Mouse (Mus musculus) kidney, postnatal 0 days (tissue): ENCODE measurements around the gene Gal3st2c. TPM values are rescaled to one million over a fixed set of nuclear protein-coding genes. Genes with fewer than 3 reads are reported as not detected.
A peak's percentile ranks its signal among the peaks of the same experiment; 100 is the strongest.

Experiments
- ATAC-seq: fragments of 200-750 bp; cut with Nextera tagmentation; replicated peaks from 2 replicates; pipeline ENCODE4 v1.8.0; 2017; ENCODE audit warnings: low read depth, moderate number of reproducible peaks, moderate TSS enrichment, moderate library complexity; ENCODE audit not compliant: low FRiP score
- DNase-seq: peaks from one replicate; pipeline ENCODE4 v3.0.0-alpha.2; 2016; ENCODE audit warnings: low spot score
- H3K27ac ChIP-seq: fragments of 300-500 bp; sonication (generic); 2 replicates; pipeline ENCODE4 v1.5.1; 2014; ENCODE audit warnings: mild to moderate bottlenecking
- H3K27me3 ChIP-seq: fragments of 300-500 bp; sonication (generic); 2 replicates; pipeline ENCODE4 v1.6.1; 2014; ENCODE audit warnings: low read length, mixed read lengths; ENCODE audit not compliant: insufficient read depth
- H3K36me3 ChIP-seq: fragments of 300-500 bp; sonication (generic); 2 replicates; pipeline ENCODE4 v1.6.1; 2014; ENCODE audit warnings: low read length, mixed read lengths; ENCODE audit not compliant: insufficient read depth
- H3K4me1 ChIP-seq: fragments of 300-500 bp; sonication (generic); replicated peaks from 2 replicates; pipeline ENCODE4 v1.6.1; 2014; ENCODE audit warnings: antibody characterized with exemption, low read length, mixed read lengths; ENCODE audit not compliant: insufficient read depth
- H3K4me2 ChIP-seq: fragments of 300-500 bp; sonication (generic); 2 replicates; pipeline ENCODE4 v1.6.1; 2014; ENCODE audit warnings: mild to moderate bottlenecking, low read length, moderate library complexity, mixed read lengths
- H3K4me3 ChIP-seq: fragments of 300-500 bp; sonication (generic); replicated peaks from 2 replicates; pipeline ENCODE4 v1.5.1; 2014; ENCODE audit warnings: low read depth, low read length
- H3K9ac ChIP-seq: fragments of 300-500 bp; sonication (generic); 2 replicates; pipeline ENCODE4 v1.6.1; 2014; ENCODE audit warnings: low read depth, low read length
- H3K9me3 ChIP-seq: fragments of 300-500 bp; sonication (generic); replicated peaks from 2 replicates; pipeline ENCODE4 v1.6.1; 2016; ENCODE audit warnings: low read length, inconsistent platforms, mixed read lengths
- CTCF ChIP-seq: IDR thresholded peaks from 2 replicates; pipeline ENCODE4 v1.5.1; 2016; ENCODE audit warnings: antibody characterized with exemption, low read depth, mild to moderate bottlenecking, moderate library complexity
- WGBS: fragments of 180-500 bp; shearing (Covaris S2); extraction: QIAGEN DNeasy Blood & Tissue Kit; methylation state at CpG from one replicate; pipeline ENCODE4 v1.1.7; 2014; 5-methylcytosine and 5-hydroxymethylcytosine counted together
- polyA plus RNA-seq: library from polyadenylated mRNA; unstranded; fragments of >200 nt; fragmentation: Nextera tagmentation; extraction: Ambion mirVana; gene quantifications from 2 replicates; pipeline ENCODE4 v1.2.1, GENCODE M21; 2015

The Gal3st2c gene
- polyA plus RNA-seq, 1 experiment from 2014 or later: not detected

GRCm38 (mm10) chr1:94011643-94012042, 21.3 kb downstream of the Gal3st2c start:
- Histone ChIP-seq H3K36me3 (no peaks in the 10 kb centered on the region), H3K9me3 (no peaks in the 10 kb centered on the region), H3K9ac (no peak overlapping the region), H3K27ac (no peak overlapping the region), H3K4me1 (no peaks in the 10 kb centered on the region), H3K4me2 (no peak overlapping the region), H3K27me3 (no peaks in the 10 kb centered on the region), H3K4me3 (no peak overlapping the region)
- ATAC-seq (no peak), DNase-seq (peak; percentile 3)
- TF ChIP-seq CTCF: peak; percentile 37
- 58% methylated on average over 3 of the region's 3 CpGs for WGBS

DNA sequence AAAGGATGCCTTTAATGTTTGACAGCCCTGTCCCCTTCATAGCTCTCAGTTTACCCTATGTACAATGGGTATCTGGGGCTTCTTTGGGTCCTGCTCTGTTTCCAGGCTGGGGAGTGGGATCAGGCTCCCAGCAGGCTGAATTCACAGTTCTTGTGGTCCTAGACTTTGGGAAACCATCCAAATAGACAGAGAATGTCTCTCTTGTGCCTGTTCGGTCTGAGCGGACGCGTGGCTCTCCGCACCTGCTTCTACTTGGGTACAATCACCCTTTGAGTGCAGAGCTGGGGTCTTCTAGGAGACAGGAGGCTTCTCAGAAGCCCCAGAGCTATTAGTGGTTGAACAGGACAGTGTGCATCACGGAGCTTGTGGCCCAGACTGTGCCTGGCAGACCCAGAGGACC, 29.8 kb downstream of the Gal3st2c start, which contains the start of gene Neu4:
TSS of gene Neu4 (plus strand) at position 301 of the 400 bp plus-strand sequence.
- Histone ChIP-seq H3K4me2 (no peak within 1 kb of the TSS), H3K27me3 (no peaks in the 10 kb centered on the region), H3K4me1 (no peaks in the 10 kb centered on the region), H3K36me3 (no peaks in the 10 kb centered on the region), H3K9ac (no peak within 1 kb of the TSS), H3K27ac (no peak within 1 kb of the TSS), H3K4me3 (no peak within 1 kb of the TSS), H3K9me3 (no peaks in the 10 kb centered on the region)
- ATAC-seq (no peak), DNase-seq (no peak)
- TF ChIP-seq CTCF: no peak
- WGBS: 89% methylated on average over 6 of the region's 6 CpGs

DNA sequence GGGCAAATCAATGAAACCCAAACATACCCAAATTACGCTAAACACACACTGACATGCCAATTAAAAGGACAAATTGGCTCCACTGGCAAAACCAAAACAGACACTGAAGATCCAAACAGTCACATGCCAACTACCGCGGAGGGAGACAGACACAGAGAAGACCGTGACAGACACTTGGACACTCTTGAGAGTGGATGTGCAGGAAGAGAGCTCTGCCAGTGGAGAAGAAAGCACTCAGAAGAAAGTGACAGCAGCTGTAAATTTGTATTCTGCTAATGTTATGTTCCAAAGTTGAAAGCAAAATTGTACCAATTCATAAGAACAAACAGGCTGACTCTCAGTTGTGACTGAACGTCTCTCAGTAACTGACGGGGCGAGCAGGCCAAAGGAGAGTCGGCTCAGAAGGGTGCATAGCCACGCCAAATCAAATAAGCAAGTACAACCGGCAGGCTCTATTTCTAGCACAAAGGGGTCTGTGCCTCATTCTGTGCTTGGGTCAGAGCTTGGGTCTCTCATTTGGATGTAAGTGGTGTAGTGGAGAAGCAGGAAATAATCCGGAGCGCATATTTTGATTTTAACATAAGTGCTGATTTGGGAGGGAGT, 37.3 kb downstream of the Gal3st2c start:
- Histone ChIP-seq H3K36me3 (no peaks in the 10 kb centered on the region), H3K9me3 (no peaks in the 10 kb centered on the region), H3K4me3 (no peak overlapping the region), H3K4me1 (no peaks in the 10 kb centered on the region), H3K4me2 (no peak overlapping the region), H3K27me3 (no peaks in the 10 kb centered on the region), H3K9ac (no peak overlapping the region), H3K27ac (no peak overlapping the region)
- no peak for TF ChIP-seq CTCF
- DNase-seq (no peak), ATAC-seq (no peak)
- WGBS: 89% methylated on average over 12 of the region's 12 CpGs

DNA sequence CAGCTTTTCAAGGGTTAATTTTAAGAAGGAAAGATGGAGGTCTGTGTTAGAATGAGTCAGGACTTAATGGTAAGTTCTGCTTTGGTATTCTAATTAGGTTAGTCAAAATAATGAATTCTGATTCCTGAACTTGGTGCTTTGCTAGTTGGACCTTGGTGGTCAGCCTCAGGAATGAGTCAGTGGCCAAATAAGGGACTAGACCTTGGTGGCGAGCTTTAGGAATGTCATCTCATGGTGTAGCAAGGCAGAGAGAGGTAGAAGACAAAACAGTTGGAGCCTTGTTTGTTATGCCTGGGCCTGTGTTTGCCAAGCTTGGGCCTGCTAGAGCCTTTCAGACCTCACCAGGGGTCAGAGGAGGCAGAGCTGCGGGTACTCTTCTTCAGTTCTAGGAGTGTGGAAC, 38.4 kb downstream of the Gal3st2c start:
- 92% methylated on average over 2 of the region's 2 CpGs for WGBS
- Histone ChIP-seq H3K27me3 (no peaks in the 10 kb centered on the region), H3K27ac (no peak overlapping the region), H3K4me1 (no peaks in the 10 kb centered on the region), H3K4me2 (no peak overlapping the region), H3K9me3 (no peaks in the 10 kb centered on the region), H3K4me3 (no peak overlapping the region), H3K9ac (no peak overlapping the region), H3K36me3 (no peaks in the 10 kb centered on the region)
- DNase-seq (no peak), ATAC-seq (no peak)
- no peak for TF ChIP-seq CTCF

- WGBS: 87% methylated on average over 2 of the region's 2 CpGs
- no peak for TF ChIP-seq CTCF
- Histone ChIP-seq H3K36me3 (no peaks in the 10 kb centered on the region), H3K4me3 (no peak overlapping the region), H3K9ac (no peak overlapping the region), H3K27me3 (no peaks in the 10 kb centered on the region), H3K27ac (no peak overlapping the region), H3K4me2 (no peak overlapping the region), H3K4me1 (no peaks in the 10 kb centered on the region), H3K9me3 (no peaks in the 10 kb centered on the region)
- ATAC-seq: no peak
- DNase-seq: no peak
Observed at GRCm38 (mm10) chr1:94033075-94033602, 42.8 kb downstream of the Gal3st2c start.

DNA sequence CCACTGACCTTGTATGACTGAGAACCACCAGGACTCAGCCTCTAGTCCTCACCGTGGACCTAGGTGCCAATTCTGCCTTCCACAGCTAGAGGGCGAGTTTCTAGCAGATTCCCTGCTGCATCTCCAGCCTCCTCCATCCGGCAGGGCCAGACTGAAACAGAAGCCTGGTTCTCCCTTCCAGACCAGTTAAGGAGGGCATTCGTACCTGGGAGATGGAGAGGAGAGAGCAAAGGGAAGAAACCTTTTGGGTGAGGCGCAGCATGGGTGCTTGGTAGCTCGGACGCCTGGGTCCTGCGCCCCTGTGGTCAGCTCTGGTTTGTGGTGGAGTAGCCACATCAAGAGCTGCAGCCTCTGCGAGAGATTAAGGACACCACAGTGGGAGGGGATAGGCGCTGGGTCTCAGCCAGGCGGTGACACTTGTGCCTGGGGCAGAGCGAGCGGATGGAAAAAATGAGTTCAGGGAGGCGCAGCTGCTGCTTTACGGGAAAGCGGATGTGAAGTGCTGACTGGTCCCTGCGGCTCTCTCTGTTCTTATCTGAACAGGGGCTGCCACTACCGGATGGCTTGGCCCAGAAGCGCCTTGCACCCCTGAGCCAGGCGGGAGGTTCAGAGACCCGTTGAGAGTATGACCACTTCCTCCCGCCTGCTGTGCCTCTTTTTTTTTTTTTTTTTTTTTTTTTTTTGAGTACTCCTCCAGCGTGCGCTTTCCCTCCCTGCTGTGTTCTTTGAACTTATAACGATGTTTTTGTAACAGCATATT, 44.9 kb downstream of the Gal3st2c start:
- Histone ChIP-seq H3K4me1 (no peaks in the 10 kb centered on the region), H3K27ac (peak overlapping the region; percentile 63; the same call in 1 of the 2 replicates), H3K4me2 (peak overlapping the region; percentile 71), H3K36me3 (no peaks in the 10 kb centered on the region), H3K9me3 (no peaks in the 10 kb centered on the region), H3K4me3 (peak overlapping the region; percentile 31), H3K9ac (peak overlapping the region; percentile 35; the same call in 1 of the 2 replicates), H3K27me3 (no peaks in the 10 kb centered on the region)
- ATAC-seq: peak; percentile 91
- peak; percentile 87 for TF ChIP-seq CTCF
- DNase-seq: peak; percentile 91
- WGBS: under 1% methylated on average over 25 of the region's 25 CpGs
